Mouse (Mus musculus): Measurements from ENCODE around the gene Zfp964. TPM values are rescaled to one million over a fixed set of nuclear protein-coding genes. Genes with fewer than 3 reads are reported as not detected.
"Not testable (repeated sequence)": the region's sequence is repeated elsewhere in the genome, so short reads cannot be mapped to it uniquely, and the experiment has no call there.

The Zfp964 gene
- polyA plus RNA-seq, 1 experiment from 2014 or later: 2.0 TPM

GRCm38 (mm10) chr8:69701810-69702209, 47.5 kb downstream of the Zfp964 start:
- WGBS: 68% methylated on average over 6 of the region's 6 CpGs
- Histone ChIP-seq H3K36me3 (ENCODE audit: control insufficient read depth, insufficient read depth, low read length) (peaks cover 43% of the 10 kb centered on the region), H3K4me3 (ENCODE audit: control insufficient read depth in 1 of 2, insufficient read depth in 1 of 2, low read depth in 1 of 2, low read length in 2 of 2) (no peak overlapping the region), H3K9me3 (ENCODE audit: control insufficient read depth, low read length) (peaks cover 2% of the 10 kb centered on the region), H3K4me1 (ENCODE audit: control insufficient read depth in 2 of 2, insufficient read depth in 2 of 2, low read length in 2 of 2) (no peaks in the 10 kb centered on the region), H3K27ac (replicated peaks in 1 of 2; ENCODE audit: control insufficient read depth in 1 of 2, insufficient read depth in 1 of 2, low read depth in 2 of 2, low read length in 2 of 2) (no peak overlapping the region), H3K4me2 (ENCODE audit: low read length) (no peak overlapping the region), H3K9ac (ENCODE audit: low read length) (no peak overlapping the region), H3K27me3 (ENCODE audit: control insufficient read depth, insufficient read depth, low read length) (no peaks in the 10 kb centered on the region)
- no peak for ATAC-seq (ENCODE audit: insufficient number of reproducible peaks, insufficient read depth, low FRiP score, low read depth)

DNA sequence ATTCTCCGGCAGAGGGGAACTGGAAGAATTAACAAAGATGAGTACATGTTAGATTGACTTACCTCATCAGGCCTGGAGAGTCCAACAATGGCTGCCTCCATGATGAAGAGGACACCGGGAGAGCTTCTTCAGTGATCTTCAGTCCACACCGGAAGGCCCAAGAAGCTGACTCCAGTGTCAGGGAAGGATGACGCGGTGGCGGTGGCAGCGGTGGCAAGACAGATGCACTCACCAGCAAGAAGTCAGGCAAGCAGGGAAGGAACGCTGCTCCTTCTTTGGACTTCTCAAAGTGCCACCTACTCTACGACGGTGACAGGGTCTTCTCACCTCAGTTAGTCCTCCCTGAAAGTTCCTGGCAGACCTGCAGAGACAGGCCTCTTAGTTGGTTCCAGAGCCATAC, 56.3 kb downstream of the Zfp964 start, which contains the start of gene Zfp869:
Gene Zfp869 (minus strand): TSS at position 101 of the 400 bp plus-strand sequence.
- 96% methylated on average over 8 of the region's 10 CpGs for WGBS
- H3K36me3 ChIP-seq (ENCODE audit: control insufficient read depth, insufficient read depth, low read length): peaks cover 75% of the 10 kb centered on the region

GRCm38 (mm10) chr8:69713516-69713915, 59.2 kb downstream of the Zfp964 start:
- Histone ChIP-seq H3K27ac (replicated peaks in 1 of 2; ENCODE audit: control insufficient read depth in 1 of 2, insufficient read depth in 1 of 2, low read depth in 2 of 2, low read length in 2 of 2) (no peak overlapping the region), H3K4me2 (ENCODE audit: low read length) (no peak overlapping the region), H3K4me1 (ENCODE audit: control insufficient read depth in 2 of 2, insufficient read depth in 2 of 2, low read length in 2 of 2) (peaks cover 7 to 14% of the 10 kb centered on the region in 2 experiments), H3K9me3 (ENCODE audit: control insufficient read depth, low read length) (no peaks in the 10 kb centered on the region), H3K9ac (ENCODE audit: low read length) (no peak overlapping the region), H3K4me3 (ENCODE audit: control insufficient read depth in 1 of 2, insufficient read depth in 1 of 2, low read depth in 1 of 2, low read length in 2 of 2) (no peak overlapping the region), H3K27me3 (ENCODE audit: control insufficient read depth, insufficient read depth, low read length) (no peaks in the 10 kb centered on the region), H3K36me3 (ENCODE audit: control insufficient read depth, insufficient read depth, low read length) (peaks cover 46% of the 10 kb centered on the region)
- 77% methylated on average over 8 of the region's 8 CpGs for WGBS
- ATAC-seq (ENCODE audit: insufficient number of reproducible peaks, insufficient read depth, low FRiP score, low read depth): no peak

More for the DNA sequence above, 56.3 kb downstream of the Zfp964 start, which contains the start of gene Zfp869:
- peaks cover 4 to 10% of the 10 kb centered on the region in 2 experiments for H3K4me1 ChIP-seq (ENCODE audit: control insufficient read depth in 2 of 2, insufficient read depth in 2 of 2, low read length in 2 of 2)
- ATAC-seq (ENCODE audit: insufficient number of reproducible peaks, insufficient read depth, low FRiP score, low read depth); H3K9me3 ChIP-seq (ENCODE audit: control insufficient read depth, low read length); H3K27ac ChIP-seq (replicated peaks in 1 of 2; ENCODE audit: control insufficient read depth in 1 of 2, insufficient read depth in 1 of 2, low read depth in 2 of 2, low read length in 2 of 2); H3K27me3 ChIP-seq (ENCODE audit: control insufficient read depth, insufficient read depth, low read length); H3K4me2 ChIP-seq (ENCODE audit: low read length); H3K4me3 ChIP-seq (ENCODE audit: control insufficient read depth in 1 of 2, insufficient read depth in 1 of 2, low read depth in 1 of 2, low read length in 2 of 2); H3K9ac ChIP-seq (ENCODE audit: low read length): not testable (repeated sequence)

- Histone ChIP-seq H3K27ac (replicated peaks in 1 of 2; ENCODE audit: control insufficient read depth in 1 of 2, insufficient read depth in 1 of 2, low read depth in 2 of 2, low read length in 2 of 2) (no peak overlapping the region), H3K4me1 (ENCODE audit: control insufficient read depth in 2 of 2, insufficient read depth in 2 of 2, low read length in 2 of 2) (peaks cover 7 to 14% of the 10 kb centered on the region in 2 experiments), H3K9ac (ENCODE audit: low read length) (peak overlapping the region; percentile 99), H3K4me2 (ENCODE audit: low read length) (peak overlapping the region; percentile 69), H3K9me3 (ENCODE audit: control insufficient read depth, low read length) (no peaks in the 10 kb centered on the region), H3K4me3 (ENCODE audit: control insufficient read depth in 1 of 2, insufficient read depth in 1 of 2, low read depth in 1 of 2, low read length in 2 of 2) (peak overlapping the region in 1 of 2 experiments; percentile 95; a peak in 2 of 4 replicates), H3K27me3 (ENCODE audit: control insufficient read depth, insufficient read depth, low read length) (no peaks in the 10 kb centered on the region), H3K36me3 (ENCODE audit: control insufficient read depth, insufficient read depth, low read length) (peaks cover 28% of the 10 kb centered on the region)
- no peak for ATAC-seq (ENCODE audit: insufficient number of reproducible peaks, insufficient read depth, low FRiP score, low read depth)
- 74% methylated on average over 6 of the region's 6 CpGs for WGBS
Measured at GRCm38 (mm10) chr8:69715366-69715765, 61.1 kb downstream of the Zfp964 start.

Other genes starting within 250 kb of the Zfp964 start
- gene Gm9495, start 200.9 kb upstream of the Zfp964 start, polyA plus RNA-seq (2014; fragmentation: Nextera tagmentation; extraction: Ambion mirVana): not detected in 2 replicates
- not detected in 2 replicates for gene Gm7697, start 131.5 kb upstream of the Zfp964 start, polyA plus RNA-seq (2014; fragmentation: Nextera tagmentation; extraction: Ambion mirVana)
- gene Zfp868, start 28.9 kb upstream of the Zfp964 start, polyA plus RNA-seq (2014; fragmentation: Nextera tagmentation; extraction: Ambion mirVana): 14.1 and 15.7 TPM in 2 replicates
- gene Zfp869, start 56.2 kb downstream of the Zfp964 start, polyA plus RNA-seq (2014; fragmentation: Nextera tagmentation; extraction: Ambion mirVana): 19.9 and 20.8 TPM in 2 replicates
- gene Zfp963, start 95.5 kb downstream of the Zfp964 start, polyA plus RNA-seq (2014; fragmentation: Nextera tagmentation; extraction: Ambion mirVana): 3.7 and 4.2 TPM in 2 replicates
- 0.98 TPM in 1 of 2 replicates, not detected in the other for gene Gm20422, start 120.4 kb downstream of the Zfp964 start, polyA plus RNA-seq (2014; fragmentation: Nextera tagmentation; extraction: Ambion mirVana)
- 25.0 and 27.2 TPM in 2 replicates for gene Atp13a1, start 136.7 kb downstream of the Zfp964 start, polyA plus RNA-seq (2014; fragmentation: Nextera tagmentation; extraction: Ambion mirVana)
- gene Zfp866, start 136.7 kb downstream of the Zfp964 start, polyA plus RNA-seq (2014; fragmentation: Nextera tagmentation; extraction: Ambion mirVana): 17.3 and 18.7 TPM in 2 replicates
- 6.2 and 7.3 TPM in 2 replicates for gene Gmip, start 154.2 kb downstream of the Zfp964 start, polyA plus RNA-seq (2014; fragmentation: Nextera tagmentation; extraction: Ambion mirVana)
- 0.19 and 0.24 TPM in 2 replicates for gene Lpar2, start 167.9 kb downstream of the Zfp964 start, polyA plus RNA-seq (2014; fragmentation: Nextera tagmentation; extraction: Ambion mirVana)
- 3.2 and 5.0 TPM in 2 replicates for gene Pbx4, start 178.0 kb downstream of the Zfp964 start, polyA plus RNA-seq (2014; fragmentation: Nextera tagmentation; extraction: Ambion mirVana)
- gene Cilp2, start 233.2 kb downstream of the Zfp964 start, polyA plus RNA-seq (2014; fragmentation: Nextera tagmentation; extraction: Ambion mirVana): 0.30 and 0.42 TPM in 2 replicates
- 1.5 and 1.8 TPM in 2 replicates for gene Tssk6, start 247.7 kb downstream of the Zfp964 start, polyA plus RNA-seq (2014; fragmentation: Nextera tagmentation; extraction: Ambion mirVana)
- gene Ndufa13, start 248.1 kb downstream of the Zfp964 start, polyA plus RNA-seq (2014; fragmentation: Nextera tagmentation; extraction: Ambion mirVana): 409 and 446 TPM in 2 replicates
- gene Yjefn3, start 248.2 kb downstream of the Zfp964 start, polyA plus RNA-seq (2014; fragmentation: Nextera tagmentation; extraction: Ambion mirVana): 5.6 and 8.4 TPM in 2 replicates

Data from heart, embryonic 14.5 days (tissue).